Mouse (Mus musculus) MEL (cell line): ENCODE measurements around the gene Ppfibp1.

Experiments used
- BHLHE40 ChIP-seq: IDR thresholded peaks from 2 replicates; pipeline ENCODE4 v1.6.1; 2012; ENCODE audit warnings: low read depth, mild to moderate bottlenecking, inconsistent platforms, low read length, improper control_type of control experiment, borderline replicate concordance
- CTCF ChIP-seq, 3 experiments: IDR thresholded peaks in 2 of 3; conservative IDR thresholded peaks in 1 of 3; 2 replicates each; pipeline ENCODE4 v1.5.1; 2011 to 2012; ENCODE audit warnings: low read length in 3 of 3, low read depth in 2 of 3, mild to moderate bottlenecking in 2 of 3, improper control_type of control experiment in 1 of 3, inconsistent platforms in 1 of 3, mixed read lengths in 1 of 3, moderate library complexity in 1 of 3; ENCODE audit not compliant: control insufficient read depth in 1 of 3, insufficient read depth in 1 of 3, poor library complexity in 1 of 3, severe bottlenecking in 1 of 3
- E2F4 ChIP-seq: IDR thresholded peaks from 2 replicates; pipeline ENCODE4 v1.6.1; 2011; ENCODE audit warnings: low read depth, low read length, improper control_type of control experiment, borderline replicate concordance
- ELF1 ChIP-seq: IDR thresholded peaks from 2 replicates; pipeline ENCODE4 v1.6.1; 2014; ENCODE audit warnings: low read depth, mild to moderate bottlenecking, inconsistent platforms, low read length, improper control_type of control experiment, moderate library complexity
- EP300 ChIP-seq, 2 experiments: IDR thresholded peaks; 2 replicates each; pipeline ENCODE4 v1.6.1; 2011; ENCODE audit warnings: improper control_type of control experiment in 2 of 2, low read length in 2 of 2, low read depth in 1 of 2, mild to moderate bottlenecking in 1 of 2
- GABPA ChIP-seq: IDR thresholded peaks from 2 replicates; pipeline ENCODE4 v1.6.1; 2012; ENCODE audit warnings: low read depth, mild to moderate bottlenecking, inconsistent platforms, low read length, improper control_type of control experiment, moderate library complexity
- MAFK ChIP-seq: IDR thresholded peaks from 2 replicates; pipeline ENCODE4 v1.6.1; 2011; ENCODE audit warnings: low read depth, mild to moderate bottlenecking, low read length, improper control_type of control experiment, borderline replicate concordance
- MAX ChIP-seq: IDR thresholded peaks from 2 replicates; pipeline ENCODE4 v1.6.1; 2011; ENCODE audit warnings: low read length, improper control_type of control experiment
- POLR2A ChIP-seq, 2 experiments: IDR thresholded peaks; 2 replicates each; pipeline ENCODE4 v1.6.1; 2011 to 2012; ENCODE audit warnings: low read length in 2 of 2, mild to moderate bottlenecking in 2 of 2, control low read depth in 1 of 2, improper control_type of control experiment in 1 of 2, low read depth in 1 of 2, moderate library complexity in 1 of 2; ENCODE audit not compliant: control insufficient read depth in 1 of 2, insufficient read depth in 1 of 2, poor library complexity in 1 of 2
- SIN3A ChIP-seq: IDR thresholded peaks from 2 replicates; pipeline ENCODE4 v1.6.1; 2012; ENCODE audit warnings: low read length, improper control_type of control experiment, inconsistent platforms
- TAL1 ChIP-seq: IDR thresholded peaks from 2 replicates; pipeline ENCODE4 v1.6.1; 2012; ENCODE audit warnings: mild to moderate bottlenecking, inconsistent platforms, low read length, moderate library complexity, mixed read lengths
- TBP ChIP-seq: IDR thresholded peaks from 2 replicates; pipeline ENCODE4 v1.8.0; 2011; ENCODE audit warnings: low read depth, low read length, improper control_type of control experiment
- ZNF384 ChIP-seq: IDR thresholded peaks from 2 replicates; pipeline ENCODE4 v1.6.1; 2012; ENCODE audit warnings: low read depth, mild to moderate bottlenecking, inconsistent platforms, low read length, improper control_type of control experiment

GRCm38 (mm10) chr6:146947186-146947585 is 58.9 kb downstream of the Ppfibp1 start:
- TF ChIP-seq CTCF (IDR thresholded peaks at IDR 0.05 in 2 of 3, conservative IDR thresholded peaks at IDR 0.05 in 1 of 3; ENCODE audit: control insufficient read depth in 1 of 3, insufficient read depth in 1 of 3, low read depth in 2 of 3, low read length in 3 of 3, poor library complexity in 1 of 3, severe bottlenecking in 1 of 3) = no peak
- TF ChIP-seq MAX = no peak
- no peak for TF ChIP-seq TBP
- no peak for TF ChIP-seq SIN3A
- no peak for TF ChIP-seq EP300 (IDR thresholded peaks at IDR 0.05; ENCODE audit: low read depth in 1 of 2, low read length in 2 of 2)
- no peak for TF ChIP-seq BHLHE40
- no peak for TF ChIP-seq TAL1
- no peak for TF ChIP-seq POLR2A (IDR thresholded peaks at IDR 0.05; ENCODE audit: control insufficient read depth in 1 of 2, insufficient read depth in 1 of 2, low read depth in 1 of 2, low read length in 2 of 2, poor library complexity in 1 of 2)
- no peak for TF ChIP-seq E2F4
- TF ChIP-seq ZNF384 = no peak
- no peak for TF ChIP-seq MAFK
- TF ChIP-seq GABPA = no peak
- no peak for TF ChIP-seq ELF1
